Mouse (Mus musculus) megakaryocyte, embryonic 14.5 days (primary cell): ENCODE data around the gene Bpifa2.

ENCODE experiments used
- FLI1 ChIP-seq: IDR thresholded peaks from 2 replicates; pipeline ENCODE4 v1.6.1; 2012; ENCODE audit warnings: low read length, inconsistent platforms, mixed read lengths
- GATA1 ChIP-seq: IDR thresholded peaks from 3 replicates; pipeline ENCODE4 v1.6.1; 2012; ENCODE audit warnings: mixed read lengths, low read length, inconsistent platforms, borderline replicate concordance

DNA sequence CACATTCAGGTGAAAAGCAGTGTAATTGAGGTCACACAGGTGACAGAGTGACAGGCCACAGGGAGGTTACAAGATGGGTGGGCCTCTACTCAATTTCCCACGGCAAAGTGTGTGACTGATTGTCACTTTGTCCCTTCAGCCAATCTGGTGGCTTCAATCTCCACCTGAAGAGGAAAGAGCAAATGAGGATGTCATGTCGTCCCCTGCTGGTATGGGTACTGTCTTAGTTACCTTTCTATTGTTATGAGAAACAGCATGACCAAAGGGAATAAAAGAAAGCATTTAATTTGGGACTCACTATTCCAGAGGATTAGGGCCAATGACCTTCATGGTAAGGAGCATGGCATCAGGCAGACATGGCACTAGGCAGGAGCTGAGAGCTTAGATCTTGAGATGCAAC is 50.6 kb downstream of the Bpifa2 start:
- TF ChIP-seq GATA1 (no peak), FLI1 (no peak)
